Comparison of ENCODE assay signal across 13 mouse cellular contexts in the genomic region with DNA sequence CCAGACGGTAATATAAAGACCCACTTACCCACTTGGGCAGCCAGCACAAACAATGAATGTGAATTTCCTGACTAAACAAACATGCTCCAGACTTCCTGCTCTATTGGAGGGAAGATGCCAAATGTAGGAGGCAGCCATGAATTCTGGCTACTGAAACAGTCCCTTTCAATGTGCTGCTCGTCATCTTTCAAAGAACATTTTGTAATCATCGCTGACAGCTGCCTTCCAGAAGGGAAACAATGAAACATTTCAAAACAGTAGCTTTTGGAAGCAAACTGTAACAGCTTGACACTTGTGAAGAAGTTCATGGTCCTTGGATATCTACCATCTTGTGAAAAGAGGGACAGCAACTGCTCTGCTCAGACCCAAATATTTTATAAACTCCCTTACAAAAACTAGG.
DNase-seq lines count a peak whose midpoint lies in the region; ATAC-seq and TF ChIP-seq lines count a peak whose summit lies in the region.
"Had no signal": no experiment of that assay in that cellular context is flagged by ENCODE, and none has a peak within 500 bp of the region (broad histone marks: within the 10 kb centered on the region; RNA-seq: fewer than 3 reads in every experiment).

No protein-coding gene starts in this region.

- H3K4me3 ChIP-seq in heart, postnatal 0 days (ENCODE audit: low read depth, low read length) = no peak overlapping the region
- H3K4me3 ChIP-seq in hindbrain, embryonic 14.5 days (replicated peaks; ENCODE audit: low read length) = no peak overlapping the region
- H3K4me3 ChIP-seq: embryonic facial prominence, embryonic 12.5 days; kidney, embryonic 15.5 days; liver, embryonic 15.5 days had no signal

- no peak overlapping the region for H3K9ac ChIP-seq in heart, postnatal 0 days (replicated peaks; ENCODE audit: low read depth, low read length)
- no peak overlapping the region for H3K9ac ChIP-seq in hindbrain, embryonic 14.5 days
- H3K9ac ChIP-seq: embryonic facial prominence, embryonic 12.5 days; kidney, embryonic 15.5 days; liver, embryonic 15.5 days had no signal

- H3K9me3 ChIP-seq in heart, postnatal 0 days (replicated peaks; ENCODE audit: control insufficient read depth, low read length) = no peaks in the 10 kb centered on the region
- no peaks in the 10 kb centered on the region for H3K9me3 ChIP-seq in hindbrain, embryonic 14.5 days (ENCODE audit: control insufficient read depth, low read length)
- H3K9me3 ChIP-seq: embryonic facial prominence, embryonic 12.5 days; kidney, embryonic 15.5 days; liver, embryonic 15.5 days had no signal

- 45% methylated on average over 3 of the region's 3 CpGs for WGBS in heart, postnatal 0 days
- WGBS in hindbrain, embryonic 14.5 days = 54% methylated on average over 3 of the region's 3 CpGs

- no peak for TF ChIP-seq EP300 in heart, postnatal 0 days (IDR thresholded peaks at IDR 0.05; ENCODE audit: low read depth)

- H3K27ac ChIP-seq in heart, postnatal 0 days (ENCODE audit: low read depth) = no peak overlapping the region
- no peak overlapping the region for H3K27ac ChIP-seq in hindbrain, embryonic 14.5 days
- H3K27ac ChIP-seq: embryonic facial prominence, embryonic 12.5 days; kidney, embryonic 15.5 days; liver, embryonic 15.5 days had no signal

- no peak overlapping the region for H3K4me2 ChIP-seq in heart, postnatal 0 days (ENCODE audit: low read depth, low read length)
- H3K4me2 ChIP-seq in hindbrain, embryonic 14.5 days (replicated peaks) = no peak overlapping the region
- H3K4me2 ChIP-seq: embryonic facial prominence, embryonic 12.5 days; kidney, embryonic 15.5 days; liver, embryonic 15.5 days had no signal

- ATAC-seq in heart, postnatal 0 days (ENCODE audit: insufficient read depth, low read depth) = peak; percentile 14; the same call in 1 of the 2 replicates
- ATAC-seq in hindbrain, embryonic 14.5 days (ENCODE audit: low FRiP score) = no peak
- ATAC-seq in CD4-positive, CD25-positive, alpha-beta regulatory T cell, adult 4 months = no peak

- no peaks in the 10 kb centered on the region for H3K27me3 ChIP-seq in heart, postnatal 0 days (ENCODE audit: control insufficient read depth, insufficient read depth, low read length)
- H3K27me3 ChIP-seq in hindbrain, embryonic 14.5 days (ENCODE audit: control insufficient read depth, insufficient read depth, low read length) = no peaks in the 10 kb centered on the region
- H3K27me3 ChIP-seq: embryonic facial prominence, embryonic 12.5 days; kidney, embryonic 15.5 days; liver, embryonic 15.5 days had no signal

- H3K36me3 ChIP-seq in heart, postnatal 0 days (replicated peaks; ENCODE audit: control insufficient read depth, insufficient read depth, low read length) = no peaks in the 10 kb centered on the region
- H3K36me3 ChIP-seq in hindbrain, embryonic 14.5 days (replicated peaks; ENCODE audit: control insufficient read depth, insufficient read depth) = no peaks in the 10 kb centered on the region
- H3K36me3 ChIP-seq: embryonic facial prominence, embryonic 12.5 days; kidney, embryonic 15.5 days; liver, embryonic 15.5 days had no signal

- no peaks in the 10 kb centered on the region for H3K4me1 ChIP-seq in heart, postnatal 0 days (ENCODE audit: control insufficient read depth, insufficient read depth)
- no peaks in the 10 kb centered on the region for H3K4me1 ChIP-seq in hindbrain, embryonic 14.5 days (replicated peaks; ENCODE audit: control insufficient read depth, insufficient read depth, low read length)
- H3K4me1 ChIP-seq: embryonic facial prominence, embryonic 12.5 days; kidney, embryonic 15.5 days; liver, embryonic 15.5 days had no signal

- intact Hi-C loops in heart, postnatal 36 days (cut with DNase I) = no loop called here

- no peak for TF ChIP-seq CTCF in heart, postnatal 0 days (IDR thresholded peaks at IDR 0.05; ENCODE audit: low read depth)

- peak; percentile 8 for DNase-seq in heart, postnatal 0 days (ENCODE audit: low spot score)
- no peak for DNase-seq in heart, postnatal 36 days
- DNase-seq in testis, postnatal 14 days (ENCODE audit: low spot score) = peak; percentile 31
- no peak for DNase-seq in testis, postnatal 10 days (ENCODE audit: low spot score)
- DNase-seq in layer of hippocampus, postnatal 10 days (ENCODE audit: low spot score in 2 of 2) = peak; percentile 29 to 32
- DNase-seq in left cerebral cortex, adult 9 months (ENCODE audit: low spot score in 2 of 2) = no peak
- no peak for DNase-seq in hindbrain, embryonic 14.5 days (ENCODE audit: low spot score)
- DNase-seq: cerebellum, adult 9-11 months; thymus, adult 18-20 months had no signal

Comparison
In these comparisons a context has a peak if more than half of its experiments do, and no peak if none do; other contexts are left out.
1. DNase-seq: peak in heart, postnatal 0 days (single experiment), testis, postnatal 14 days (single experiment) and layer of hippocampus, postnatal 10 days (2 of 2); none in heart, postnatal 36 days (0 of 2), testis, postnatal 10 days (single experiment), left cerebral cortex, adult 9 months (0 of 2) and hindbrain, embryonic 14.5 days (single experiment).